Mouse (Mus musculus): ENCODE results near the gene Map3k7cl. TPM values are rescaled to one million over a fixed set of nuclear protein-coding genes. Genes with fewer than 3 reads are reported as not detected.

The Map3k7cl gene
- total RNA-seq (2014; rRNA removed) (0.38 TPM in 1 of 2 replicates, not detected in the other), polyA plus RNA-seq (2015; fragmentation: Nextera tagmentation; extraction: Ambion mirVana) (not detected in 2 replicates)

DNA sequence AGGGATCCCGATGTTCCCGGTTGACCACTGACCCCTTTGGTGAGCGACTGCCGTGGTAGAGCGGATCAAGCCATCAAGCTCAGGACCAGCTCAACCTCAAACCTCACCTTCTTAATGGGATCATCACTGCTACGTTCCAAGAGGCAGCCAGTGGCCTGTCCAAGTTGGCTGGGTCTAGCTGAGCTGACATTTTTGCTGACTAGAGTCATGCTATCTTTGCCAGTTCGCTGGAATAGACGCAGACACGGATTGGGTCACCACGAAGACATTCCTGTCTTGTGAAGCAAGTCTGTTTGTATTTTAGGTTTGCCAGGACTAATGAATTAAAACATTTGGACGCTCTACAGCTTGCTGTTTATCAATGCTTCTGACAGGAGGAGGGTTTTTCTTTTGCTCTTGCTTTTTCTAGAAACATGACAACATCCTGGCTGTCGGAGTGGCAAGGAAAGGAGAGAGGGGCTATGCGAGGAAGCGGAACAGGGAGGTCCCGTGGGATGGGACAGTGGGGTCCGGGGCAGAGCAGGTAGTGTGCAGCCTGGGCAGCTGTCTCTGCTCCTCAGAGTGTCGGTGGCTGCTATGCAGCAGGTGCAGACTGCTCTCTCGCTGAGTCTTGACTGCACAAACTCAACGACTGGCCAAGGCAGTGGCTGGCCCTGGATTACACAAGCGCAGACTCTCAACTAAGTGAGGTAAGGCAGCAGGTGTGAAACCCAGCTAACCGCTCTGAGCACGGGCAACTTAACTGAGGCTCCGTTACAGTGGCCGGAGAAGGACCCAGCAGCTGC, at the start of gene Map3k7cl:
TSS of gene Map3k7cl (plus strand) at position 424 of the 785 bp plus-strand sequence.
- WGBS: 81% methylated on average over 24 of the region's 24 CpGs
- Histone ChIP-seq H3K9me3 (ENCODE audit: low read length) (no peaks in the 10 kb centered on the region), H3K4me2 (ENCODE audit: low read depth, low read length, poor library complexity, severe bottlenecking) (no peak within 1 kb of the TSS), H3K4me1 (ENCODE audit: insufficient read depth, low read length) (no peaks in the 10 kb centered on the region), H3K27me3 (ENCODE audit: insufficient read depth, low read length) (no peaks in the 10 kb centered on the region), H3K27ac (ENCODE audit: low read depth, low read length) (no peak within 1 kb of the TSS), H3K36me3 (ENCODE audit: insufficient read depth, low read length) (no peaks in the 10 kb centered on the region), H3K9ac (replicated peaks; ENCODE audit: low read length, poor library complexity, severe bottlenecking) (no peak within 1 kb of the TSS), H3K4me3 (ENCODE audit: low read depth, low read length) (no peak within 1 kb of the TSS)
- no peak for TF ChIP-seq CTCF (IDR thresholded peaks at IDR 0.05)
- ATAC-seq (ENCODE audit: low FRiP score) (no peak), DNase-seq (ENCODE audit: low spot score) (no peak)

DNA sequence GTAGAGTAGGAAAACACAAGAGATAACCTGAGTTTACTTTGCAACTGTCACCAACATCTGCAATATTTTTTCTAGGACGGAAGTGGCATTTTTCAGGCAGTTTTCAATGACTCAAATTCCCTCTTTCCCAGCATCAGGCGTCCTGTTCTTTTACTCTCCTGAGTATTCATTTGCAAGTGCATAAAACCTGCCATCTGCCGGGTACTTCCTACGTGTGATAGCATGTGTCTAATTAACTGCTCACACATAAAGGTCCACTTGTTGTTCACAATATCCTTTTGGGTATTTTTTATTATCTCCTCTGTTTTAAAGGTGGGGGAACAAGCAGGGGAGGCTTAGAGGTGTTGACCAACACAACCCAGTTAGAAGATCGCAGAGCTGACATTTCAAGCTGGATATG, 41.4 kb upstream of the Map3k7cl start:
- no peak overlapping the region for H3K27ac ChIP-seq (ENCODE audit: low read depth, low read length)
- no peak overlapping the region for H3K4me2 ChIP-seq (ENCODE audit: low read depth, low read length, poor library complexity, severe bottlenecking)
- no peak overlapping the region for H3K4me3 ChIP-seq (ENCODE audit: low read depth, low read length)
- WGBS: 62% methylated on average over 5 of the region's 5 CpGs
- no peak overlapping the region for H3K9ac ChIP-seq (replicated peaks; ENCODE audit: low read length, poor library complexity, severe bottlenecking)
- no peaks in the 10 kb centered on the region for H3K4me1 ChIP-seq (ENCODE audit: insufficient read depth, low read length)
- H3K27me3 ChIP-seq (ENCODE audit: insufficient read depth, low read length): no peaks in the 10 kb centered on the region
- DNase-seq (ENCODE audit: low spot score) (no peak), ATAC-seq (ENCODE audit: low FRiP score) (no peak)
- no peaks in the 10 kb centered on the region for H3K9me3 ChIP-seq (ENCODE audit: low read length)
- no peaks in the 10 kb centered on the region for H3K36me3 ChIP-seq (ENCODE audit: insufficient read depth, low read length)
- no peak for TF ChIP-seq CTCF (IDR thresholded peaks at IDR 0.05)

GRCm38 (mm10) chr16:87512331-87512730, 40.8 kb upstream of the Map3k7cl start:
- 92% methylated on average over 14 of the region's 14 CpGs for WGBS
- H3K27ac ChIP-seq (ENCODE audit: low read depth, low read length): no peak overlapping the region
- no peaks in the 10 kb centered on the region for H3K27me3 ChIP-seq (ENCODE audit: insufficient read depth, low read length)
- H3K9me3 ChIP-seq (ENCODE audit: low read length): no peaks in the 10 kb centered on the region
- DNase-seq (ENCODE audit: low spot score): no peak
- no peaks in the 10 kb centered on the region for H3K4me1 ChIP-seq (ENCODE audit: insufficient read depth, low read length)
- H3K9ac ChIP-seq (replicated peaks; ENCODE audit: low read length, poor library complexity, severe bottlenecking): no peak overlapping the region
- no peak for ATAC-seq (ENCODE audit: low FRiP score)
- no peak overlapping the region for H3K4me3 ChIP-seq (ENCODE audit: low read depth, low read length)
- H3K4me2 ChIP-seq (ENCODE audit: low read depth, low read length, poor library complexity, severe bottlenecking): no peak overlapping the region
- H3K36me3 ChIP-seq (ENCODE audit: insufficient read depth, low read length): no peaks in the 10 kb centered on the region
- no peak for TF ChIP-seq CTCF (IDR thresholded peaks at IDR 0.05)

DNA sequence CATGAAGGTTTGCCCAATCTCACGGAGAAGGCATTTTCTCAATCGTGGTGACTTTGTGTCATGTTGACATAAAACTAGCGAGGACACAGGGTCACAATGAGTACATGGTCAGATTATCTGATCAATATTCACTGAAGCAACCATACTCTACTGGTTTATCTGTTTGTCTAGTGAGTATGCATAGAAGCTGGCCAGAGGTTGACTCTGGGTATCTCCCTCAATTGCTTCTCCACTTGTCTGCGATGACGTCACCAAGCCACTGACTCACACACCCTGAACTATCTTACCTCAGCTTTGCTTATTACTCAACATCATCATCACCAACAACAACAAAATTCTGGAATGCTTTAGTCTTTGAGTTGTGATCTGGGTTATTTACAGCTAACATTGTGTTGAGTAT, 28.9 kb upstream of the Map3k7cl start:
- Histone ChIP-seq H3K4me1 (ENCODE audit: insufficient read depth, low read length) (no peaks in the 10 kb centered on the region; the same call in 1 of the 2 replicates), H3K4me3 (ENCODE audit: low read depth, low read length) (no peak overlapping the region), H3K4me2 (ENCODE audit: low read depth, low read length, poor library complexity, severe bottlenecking) (no peak overlapping the region), H3K9me3 (ENCODE audit: low read length) (no peaks in the 10 kb centered on the region), H3K36me3 (ENCODE audit: insufficient read depth, low read length) (no peaks in the 10 kb centered on the region), H3K27ac (ENCODE audit: low read depth, low read length) (no peak overlapping the region), H3K27me3 (ENCODE audit: insufficient read depth, low read length) (no peaks in the 10 kb centered on the region), H3K9ac (replicated peaks; ENCODE audit: low read length, poor library complexity, severe bottlenecking) (no peak overlapping the region)
- WGBS: 85% methylated on average over 5 of the region's 5 CpGs
- no peak for ATAC-seq (ENCODE audit: low FRiP score)
- no peak for DNase-seq (ENCODE audit: low spot score)
- TF ChIP-seq CTCF (IDR thresholded peaks at IDR 0.05): no peak

DNA sequence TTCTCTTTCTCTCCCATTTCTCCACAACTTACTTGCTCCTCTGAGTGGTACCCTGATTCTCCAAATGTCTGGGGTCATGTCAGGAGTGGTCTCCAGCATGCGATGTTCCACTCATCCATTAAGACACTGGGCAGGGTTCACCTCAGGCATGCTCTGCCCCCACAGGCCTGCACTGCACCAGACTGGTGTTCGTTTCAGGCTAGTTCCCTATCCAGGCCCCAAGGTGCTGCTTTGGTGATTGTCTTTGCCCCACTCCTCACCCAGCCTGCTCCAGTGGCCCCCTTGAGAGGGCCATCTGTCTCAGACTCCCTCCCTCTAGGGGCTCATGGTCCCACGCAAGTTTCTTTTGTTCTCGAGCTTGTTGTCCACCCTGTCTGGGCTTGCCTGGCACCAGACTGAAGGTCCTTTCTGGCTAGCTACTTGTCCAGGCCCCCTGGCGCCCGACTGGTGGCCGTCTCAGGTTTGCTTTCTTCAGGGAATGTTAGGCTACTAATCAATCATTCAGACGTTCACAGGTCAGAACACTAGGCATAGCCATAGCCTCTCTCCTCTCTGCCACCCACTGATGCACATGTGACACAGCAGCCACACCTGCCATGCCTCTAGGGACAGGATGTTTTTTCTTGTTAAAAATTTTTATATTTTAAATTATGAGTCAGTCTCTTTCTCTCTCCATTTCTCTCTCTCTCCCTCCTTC, 25.4 kb upstream of the Map3k7cl start:
- Histone ChIP-seq H3K36me3 (ENCODE audit: insufficient read depth, low read length) (no peaks in the 10 kb centered on the region), H3K4me2 (ENCODE audit: low read depth, low read length, poor library complexity, severe bottlenecking) (no peak overlapping the region), H3K27me3 (ENCODE audit: insufficient read depth, low read length) (no peaks in the 10 kb centered on the region), H3K9ac (replicated peaks; ENCODE audit: low read length, poor library complexity, severe bottlenecking) (no peak overlapping the region), H3K27ac (ENCODE audit: low read depth, low read length) (no peak overlapping the region), H3K4me1 (ENCODE audit: insufficient read depth, low read length) (no peaks in the 10 kb centered on the region; the same call in 1 of the 2 replicates), H3K9me3 (ENCODE audit: low read length) (no peaks in the 10 kb centered on the region), H3K4me3 (ENCODE audit: low read depth, low read length) (no peak overlapping the region)
- no peak for TF ChIP-seq CTCF (IDR thresholded peaks at IDR 0.05)
- 64% methylated on average over 8 of the region's 8 CpGs for WGBS
- DNase-seq (ENCODE audit: low spot score) (no peak), ATAC-seq (ENCODE audit: low FRiP score) (no peak)

DNA sequence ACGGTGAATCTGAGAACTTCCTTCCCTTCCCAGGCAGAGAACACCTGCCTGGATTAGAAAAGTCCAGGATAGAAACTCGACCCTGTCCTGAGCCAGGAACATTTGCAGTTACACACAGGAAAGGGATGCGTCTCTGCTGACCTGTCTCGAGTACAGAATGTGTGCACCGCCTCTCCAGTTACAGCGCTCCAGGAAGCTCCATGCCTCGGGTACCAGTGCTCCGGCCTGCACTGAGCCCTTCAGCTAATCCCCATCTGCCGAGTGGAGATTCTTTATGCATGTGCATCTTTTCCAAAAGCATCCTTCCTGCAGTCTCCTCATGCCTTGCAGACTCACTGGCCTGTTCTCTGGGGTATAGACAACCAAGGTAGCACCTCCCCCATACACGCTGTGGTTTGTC, 24.4 kb upstream of the Map3k7cl start:
- Histone ChIP-seq H3K4me2 (ENCODE audit: low read depth, low read length, poor library complexity, severe bottlenecking) (no peak overlapping the region), H3K27me3 (ENCODE audit: insufficient read depth, low read length) (no peaks in the 10 kb centered on the region), H3K9ac (replicated peaks; ENCODE audit: low read length, poor library complexity, severe bottlenecking) (no peak overlapping the region), H3K4me1 (ENCODE audit: insufficient read depth, low read length) (no peaks in the 10 kb centered on the region; the same call in 1 of the 2 replicates), H3K9me3 (ENCODE audit: low read length) (no peaks in the 10 kb centered on the region), H3K36me3 (ENCODE audit: insufficient read depth, low read length) (no peaks in the 10 kb centered on the region), H3K4me3 (ENCODE audit: low read depth, low read length) (no peak overlapping the region), H3K27ac (ENCODE audit: low read depth, low read length) (no peak overlapping the region)
- no peak for TF ChIP-seq CTCF (IDR thresholded peaks at IDR 0.05)
- ATAC-seq (ENCODE audit: low FRiP score) (no peak), DNase-seq (ENCODE audit: low spot score) (no peak)
- WGBS: 68% methylated on average over 10 of the region's 10 CpGs
